Mouse (Mus musculus) embryonic facial prominence, embryonic 13.5 days (tissue): ENCODE results near the gene Tmem38a. TPM values are rescaled to one million over a fixed set of nuclear protein-coding genes. Genes with fewer than 3 reads are reported as not detected.

Experiments used
- ATAC-seq: fragments of 200-750 bp; cut with Nextera tagmentation; 2 replicates; pipeline ENCODE4 v1.8.0; 2017; ENCODE audit warnings: low read depth; ENCODE audit not compliant: insufficient number of reproducible peaks, insufficient read depth, low FRiP score, low TSS enrichment
- H3K27ac ChIP-seq: fragments of 300-500 bp; sonication (generic); 2 replicates; pipeline ENCODE4 v1.5.1; 2015; ENCODE audit warnings: moderate library complexity, mild to moderate bottlenecking, inconsistent platforms
- H3K27me3 ChIP-seq: fragments of 300-500 bp; sonication (generic); 2 replicates; pipeline ENCODE4 v1.6.1; 2015; ENCODE audit warnings: mild to moderate bottlenecking, inconsistent platforms
- H3K36me3 ChIP-seq: fragments of 300-500 bp; sonication (generic); 2 replicates; pipeline ENCODE4 v1.6.1; 2015; ENCODE audit warnings: mild to moderate bottlenecking, inconsistent platforms
- H3K4me1 ChIP-seq: fragments of 300-500 bp; sonication (generic); 2 replicates; pipeline ENCODE4 v1.6.1; 2015; ENCODE audit warnings: inconsistent platforms
- H3K4me2 ChIP-seq: fragments of 300-500 bp; sonication (generic); 2 replicates; pipeline ENCODE4 v1.6.1; 2015; ENCODE audit warnings: moderate library complexity, mild to moderate bottlenecking, inconsistent platforms
- H3K4me3 ChIP-seq: fragments of 300-500 bp; sonication (generic); 2 replicates; pipeline ENCODE4 v1.5.1; 2015; ENCODE audit warnings: mild to moderate bottlenecking, inconsistent platforms
- H3K9ac ChIP-seq: fragments of 300-500 bp; sonication (generic); 2 replicates; pipeline ENCODE4 v1.6.1; 2015; ENCODE audit warnings: mild to moderate bottlenecking, inconsistent platforms
- H3K9me3 ChIP-seq: fragments of 300-500 bp; sonication (generic); 2 replicates; pipeline ENCODE4 v1.6.1; 2016; ENCODE audit warnings: inconsistent platforms
- WGBS: fragments of 180-500 bp; shearing (Covaris S2); methylation state at CpG from one replicate; pipeline ENCODE4 v1.1.7; 2015; ENCODE audit warnings: mixed read lengths; 5-methylcytosine and 5-hydroxymethylcytosine counted together
- microRNA-seq: library from miRNA; unstranded; fragments of <30 nt; microRNA quantifications from one replicate; pipeline ENCODE4, GENCODE M21; 2016
- polyA plus RNA-seq: library from polyadenylated mRNA; unstranded; fragments of >200 nt; fragmentation: Nextera tagmentation; extraction: Ambion mirVana; gene quantifications from 2 replicates; pipeline ENCODE4 v1.2.1, GENCODE M21; 2015

The Tmem38a gene
- polyA plus RNA-seq, 1 experiment from 2014 or later, result 15.3 TPM

- H3K36me3 ChIP-seq, result no peaks in the 10 kb centered on the region
- H3K9ac ChIP-seq, result no peak overlapping the region
- H3K9me3 ChIP-seq, result no peaks in the 10 kb centered on the region
- 82% methylated on average over 10 of the region's 10 CpGs for WGBS
- H3K27ac ChIP-seq, result no peak overlapping the region
- H3K27me3 ChIP-seq, result no peaks in the 10 kb centered on the region
- H3K4me3 ChIP-seq, result no peak overlapping the region
- ATAC-seq, result no peak
- no peak overlapping the region for H3K4me2 ChIP-seq
- no peaks in the 10 kb centered on the region for H3K4me1 ChIP-seq
Observed at GRCm38 (mm10) chr8:72588865-72589264, 17.0 kb downstream of the Tmem38a start.

- no peak for ATAC-seq
- H3K4me2 ChIP-seq, result no peak overlapping the region
- no peak overlapping the region for H3K27ac ChIP-seq
- H3K36me3 ChIP-seq, result no peaks in the 10 kb centered on the region
- no peak overlapping the region for H3K9ac ChIP-seq
- H3K4me1 ChIP-seq, result no peaks in the 10 kb centered on the region
- no peak overlapping the region for H3K4me3 ChIP-seq
- WGBS, result 63% methylated on average over 7 of the region's 7 CpGs
- H3K27me3 ChIP-seq, result no peaks in the 10 kb centered on the region
- H3K9me3 ChIP-seq, result no peaks in the 10 kb centered on the region
Observed at GRCm38 (mm10) chr8:72589286-72589685, 17.4 kb downstream of the Tmem38a start.

DNA sequence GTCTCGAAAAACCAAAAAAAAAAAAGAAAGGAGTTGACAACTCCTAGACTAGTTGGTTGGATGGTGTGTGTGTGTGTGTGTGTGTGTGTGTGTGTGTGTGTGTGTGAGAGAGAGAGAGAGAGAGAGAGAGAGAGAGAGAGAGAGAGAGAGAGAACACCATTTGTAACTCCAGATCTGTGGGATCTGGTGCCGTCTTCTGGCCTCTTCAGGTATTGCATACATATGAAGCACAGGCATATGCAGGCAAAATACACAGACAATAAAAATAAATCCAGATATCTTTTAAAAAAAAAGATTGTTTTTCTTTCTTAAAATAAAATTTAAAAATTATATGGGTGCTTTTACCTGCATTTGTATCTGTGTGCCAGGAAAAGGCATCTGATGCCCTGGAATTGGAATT lies 18.3 kb downstream of the Tmem38a start:
- no peak overlapping the region for H3K27ac ChIP-seq
- no peak overlapping the region for H3K4me2 ChIP-seq
- 53% methylated on average over 2 of the region's 2 CpGs for WGBS
- H3K4me3 ChIP-seq, result no peak overlapping the region
- no peaks in the 10 kb centered on the region for H3K27me3 ChIP-seq
- no peaks in the 10 kb centered on the region for H3K9me3 ChIP-seq
- H3K36me3 ChIP-seq, result no peaks in the 10 kb centered on the region
- no peak for ATAC-seq
- H3K9ac ChIP-seq, result no peak overlapping the region
- no peaks in the 10 kb centered on the region for H3K4me1 ChIP-seq

Small RNA genes lying within 50 kb of the gene (microRNA-seq; reads per million reads assigned to microRNA genes)
- gene Gm28019, result not detected

Other genes with a start within 250 kb of the Tmem38a start
- gene Eps15l1, start 150.6 kb upstream of the Tmem38a start, polyA plus RNA-seq, result 65.1 and 66.9 TPM in 2 replicates
- gene Calr3, start 128.2 kb upstream of the Tmem38a start, polyA plus RNA-seq, result 1.1 and 1.8 TPM in 2 replicates
- 18.5 and 19.9 TPM in 2 replicates for gene 1700030K09Rik, start 128.2 kb upstream of the Tmem38a start, polyA plus RNA-seq
- 70.7 and 74.0 TPM in 2 replicates for gene Cherp, start 96.8 kb upstream of the Tmem38a start, polyA plus RNA-seq
- gene Slc35e1, start 79.4 kb upstream of the Tmem38a start, polyA plus RNA-seq, result 15.4 and 19.6 TPM in 2 replicates
- 20.1 and 20.4 TPM in 2 replicates for gene Med26, start 23.8 kb upstream of the Tmem38a start, polyA plus RNA-seq
- gene Smim7, start 967 bp upstream of the Tmem38a start, polyA plus RNA-seq, result 116 and 123 TPM in 2 replicates
- 0.10 and 0.22 TPM in 2 replicates for gene Nwd1, start 74.7 kb downstream of the Tmem38a start, polyA plus RNA-seq
- gene Sin3b, start 151.2 kb downstream of the Tmem38a start, polyA plus RNA-seq, result 181 and 193 TPM in 2 replicates
- 1.3 and 1.6 TPM in 2 replicates for gene F2rl3, start 189.8 kb downstream of the Tmem38a start, polyA plus RNA-seq